Comparison of ENCODE assay signal across 25 mouse cellular contexts in the genomic region with DNA sequence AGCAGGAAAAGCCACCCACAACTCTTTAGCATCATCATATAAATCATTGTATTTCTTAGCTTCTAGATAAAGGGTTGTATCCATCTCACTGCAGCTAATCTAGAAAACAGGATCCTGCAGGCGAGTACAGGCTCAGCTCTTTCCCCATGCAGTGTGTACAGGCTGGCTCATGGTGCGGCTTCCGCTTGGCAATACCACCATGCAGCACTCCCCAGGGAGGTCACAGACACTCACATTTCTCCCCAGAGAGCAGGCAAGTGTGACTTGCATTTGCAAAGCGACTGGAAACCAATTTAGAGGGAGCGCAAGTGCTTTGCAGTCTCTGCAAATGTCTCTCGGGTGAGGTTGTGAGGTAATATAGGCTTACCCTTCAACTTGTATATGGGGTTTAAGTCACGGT.
A peak's percentile ranks its signal among the peaks of the same experiment; 100 is the strongest.
DNase-seq lines count a peak whose midpoint lies in the region; ATAC-seq and TF ChIP-seq lines count a peak whose summit lies in the region.
"Had no signal": no experiment of that assay in that cellular context is flagged by ENCODE, and none has a peak within 500 bp of the region (broad histone marks: within the 10 kb centered on the region; RNA-seq: fewer than 3 reads in every experiment).

No protein-coding gene starts in this region.

- no peaks in the 10 kb centered on the region for H3K36me3 ChIP-seq in embryonic facial prominence, embryonic 14.5 days (ENCODE audit: control insufficient read depth, insufficient read depth, low read length)
- H3K36me3 ChIP-seq in embryonic facial prominence, embryonic 10.5 days (replicated peaks), result no peaks in the 10 kb centered on the region
- H3K36me3 ChIP-seq in lung, embryonic 14.5 days (ENCODE audit: insufficient read depth), result no peaks in the 10 kb centered on the region
- H3K36me3 ChIP-seq: embryonic facial prominence, embryonic 12.5 days; forebrain, embryonic 12.5 days; forebrain, embryonic 15.5 days; heart, embryonic 12.5 days; heart, embryonic 15.5 days; intestine, embryonic 15.5 days had no signal

- H3K4me1 ChIP-seq in embryonic facial prominence, embryonic 14.5 days (ENCODE audit: control insufficient read depth, insufficient read depth, low read length), result no peaks in the 10 kb centered on the region
- no peaks in the 10 kb centered on the region for H3K4me1 ChIP-seq in embryonic facial prominence, embryonic 10.5 days
- no peaks in the 10 kb centered on the region for H3K4me1 ChIP-seq in lung, embryonic 14.5 days (ENCODE audit: insufficient read depth)
- H3K4me1 ChIP-seq: embryonic facial prominence, embryonic 12.5 days; forebrain, embryonic 12.5 days; intestine, embryonic 15.5 days had no signal

- H3K27ac ChIP-seq in embryonic facial prominence, embryonic 14.5 days (replicated peaks; ENCODE audit: low read depth, low read length), result no peak overlapping the region
- no peak overlapping the region for H3K27ac ChIP-seq in embryonic facial prominence, embryonic 10.5 days (replicated peaks)
- H3K27ac ChIP-seq in lung, embryonic 14.5 days (ENCODE audit: low read depth), result no peak overlapping the region
- H3K27ac ChIP-seq: embryonic facial prominence, embryonic 12.5 days; forebrain, embryonic 12.5 days; forebrain, embryonic 15.5 days; heart, embryonic 15.5 days; hindbrain, embryonic 14.5 days; intestine, embryonic 15.5 days had no signal

- peak; percentile 51 for DNase-seq in embryonic facial prominence, embryonic 14.5 days (ENCODE audit: low spot score)
- no peak for DNase-seq in embryonic facial prominence, embryonic 10.5 days (ENCODE audit: low spot score)
- DNase-seq in lung, embryonic 14.5 days, result peak; percentile 43
- DNase-seq in lung, postnatal 25 days (ENCODE audit: low spot score), result no peak
- DNase-seq in A20 (ENCODE audit: low read depth, low spot score), result peak; percentile 46
- DNase-seq in B cell, adult 2 months, result peak; percentile 39 to 47
- DNase-seq in gastrocnemius, adult 8-10 months (ENCODE audit: low spot score in 2 of 2), result no peak
- DNase-seq in cerebellum, postnatal 14 days, result no peak
- DNase-seq: adrenal gland, adult 8-10 months; cerebellum, adult 11-12 months; cerebellum, adult 8-10 months; cerebellum, postnatal 10 days; gastrocnemius, postnatal 10 days; gastrocnemius, postnatal 36 days; heart, postnatal 10 days; heart, postnatal 36 days; kidney, adult 11 months had no signal

- no peaks in the 10 kb centered on the region for H3K27me3 ChIP-seq in embryonic facial prominence, embryonic 14.5 days (replicated peaks; ENCODE audit: control insufficient read depth, insufficient read depth, low read length)
- no peaks in the 10 kb centered on the region for H3K27me3 ChIP-seq in embryonic facial prominence, embryonic 10.5 days (replicated peaks; ENCODE audit: low read depth, poor library complexity, severe bottlenecking)
- no peaks in the 10 kb centered on the region for H3K27me3 ChIP-seq in lung, embryonic 14.5 days (ENCODE audit: insufficient read depth, low read length)
- H3K27me3 ChIP-seq: embryonic facial prominence, embryonic 12.5 days; forebrain, embryonic 12.5 days; forebrain, embryonic 15.5 days; heart, embryonic 15.5 days; intestine, embryonic 15.5 days had no signal

- H3K9me3 ChIP-seq in embryonic facial prominence, embryonic 14.5 days (ENCODE audit: control insufficient read depth, low read length), result no peaks in the 10 kb centered on the region
- H3K9me3 ChIP-seq in embryonic facial prominence, embryonic 10.5 days, result no peaks in the 10 kb centered on the region
- H3K9me3 ChIP-seq in lung, embryonic 14.5 days (ENCODE audit: low read depth, low read length), result no peaks in the 10 kb centered on the region
- H3K9me3 ChIP-seq: embryonic facial prominence, embryonic 12.5 days; forebrain, embryonic 12.5 days; forebrain, embryonic 15.5 days; heart, embryonic 12.5 days; heart, embryonic 15.5 days; intestine, embryonic 15.5 days had no signal

- 87% methylated on average over 7 of the region's 7 CpGs for WGBS in embryonic facial prominence, embryonic 14.5 days
- 89% methylated on average over 7 of the region's 7 CpGs for WGBS in embryonic facial prominence, embryonic 10.5 days
- WGBS in lung, embryonic 14.5 days, result 71% methylated on average over 7 of the region's 7 CpGs

- no peak overlapping the region for H3K4me3 ChIP-seq in embryonic facial prominence, embryonic 14.5 days (ENCODE audit: low read depth, low read length)
- no peak overlapping the region for H3K4me3 ChIP-seq in embryonic facial prominence, embryonic 10.5 days
- no peak overlapping the region for H3K4me3 ChIP-seq in lung, embryonic 14.5 days (ENCODE audit: low read depth, low read length)
- H3K4me3 ChIP-seq: embryonic facial prominence, embryonic 12.5 days; erythroblast, embryonic 14.5 days; forebrain, embryonic 12.5 days; forebrain, embryonic 15.5 days; heart, embryonic 12.5 days; heart, embryonic 15.5 days; intestine, embryonic 15.5 days had no signal

- H3K4me2 ChIP-seq in embryonic facial prominence, embryonic 14.5 days (ENCODE audit: low read depth, low read length), result no peak overlapping the region
- no peak overlapping the region for H3K4me2 ChIP-seq in lung, embryonic 14.5 days
- H3K4me2 ChIP-seq: embryonic facial prominence, embryonic 12.5 days; forebrain, embryonic 12.5 days; forebrain, embryonic 15.5 days; heart, embryonic 12.5 days; heart, embryonic 15.5 days; hindbrain, embryonic 14.5 days; intestine, embryonic 15.5 days had no signal

- no peak overlapping the region for H3K9ac ChIP-seq in embryonic facial prominence, embryonic 14.5 days (ENCODE audit: low read depth, low read length)
- no peak overlapping the region for H3K9ac ChIP-seq in lung, embryonic 14.5 days
- H3K9ac ChIP-seq: embryonic facial prominence, embryonic 12.5 days; forebrain, embryonic 12.5 days; forebrain, embryonic 15.5 days; heart, embryonic 12.5 days; heart, embryonic 15.5 days; hindbrain, embryonic 14.5 days; intestine, embryonic 15.5 days had no signal

- peak; percentile 50; the same call in 1 of the 2 replicates for ATAC-seq in embryonic facial prominence, embryonic 14.5 days (ENCODE audit: low read depth)
- peak; percentile 65; the same call in 1 of the 2 replicates for ATAC-seq in lung, embryonic 14.5 days (ENCODE audit: insufficient read depth)
- ATAC-seq: forebrain, embryonic 15.5 days; intestine, embryonic 15.5 days had no signal

- TF ChIP-seq CTCF in lung, embryonic 14.5 days (IDR thresholded peaks at IDR 0.05; ENCODE audit: low read depth), result no peak

Comparison
In these comparisons a context has a peak if more than half of its experiments do, and no peak if none do; other contexts are left out.
1. DNase-seq: peak in embryonic facial prominence, embryonic 14.5 days (single experiment), lung, embryonic 14.5 days (single experiment), A20 (single experiment) and B cell, adult 2 months (2 of 2); none in embryonic facial prominence, embryonic 10.5 days (single experiment), lung, postnatal 25 days (single experiment), gastrocnemius, adult 8-10 months (0 of 2) and cerebellum, postnatal 14 days (0 of 2).